Mouse (Mus musculus) left cerebral cortex, adult 9 months (tissue): ENCODE measurements around the gene Tnfaip8l2.
"Not testable (repeated sequence)": the region's sequence is repeated elsewhere in the genome, so short reads cannot be mapped to it uniquely, and the experiment has no call there.

Experiments
- DNase-seq, 2 experiments: peaks; one replicate each; pipeline ENCODE4 v3.0.0; 2022; ENCODE audit warnings: low spot score in 2 of 2

Gene Tnfaip8l2

GRCm38 (mm10) chr3:95159987-95160963 is 18.1 kb upstream of the Tnfaip8l2 start, which contains the start of gene Sema6c:
Gene Sema6c, plus strand, starts transcription at chr3:95160457.
- peak; percentile 62 to 91 for DNase-seq

GRCm38 (mm10) chr3:95159511-95159986 is 17.4 kb upstream of the Tnfaip8l2 start:
- no peak for DNase-seq

DNA sequence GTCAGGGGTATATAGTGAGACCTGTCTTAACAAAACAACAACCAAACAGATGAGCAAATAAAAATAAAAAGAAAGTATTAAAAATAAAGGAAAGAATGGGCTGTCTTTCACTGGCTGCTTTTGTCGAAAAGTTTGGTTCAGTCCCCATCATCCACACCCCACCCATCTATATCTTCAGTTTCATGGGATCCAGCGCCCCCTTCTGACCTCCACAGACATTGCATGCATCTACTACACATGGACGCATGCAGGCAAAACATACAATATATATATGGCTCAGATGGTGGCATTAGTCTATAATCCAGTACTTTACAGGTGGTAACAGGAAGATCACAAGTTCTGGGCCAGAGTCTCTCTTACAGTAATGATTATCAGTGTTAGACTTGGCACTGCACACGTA is 11.7 kb upstream of the Tnfaip8l2 start:
- DNase-seq: no peak

DNA sequence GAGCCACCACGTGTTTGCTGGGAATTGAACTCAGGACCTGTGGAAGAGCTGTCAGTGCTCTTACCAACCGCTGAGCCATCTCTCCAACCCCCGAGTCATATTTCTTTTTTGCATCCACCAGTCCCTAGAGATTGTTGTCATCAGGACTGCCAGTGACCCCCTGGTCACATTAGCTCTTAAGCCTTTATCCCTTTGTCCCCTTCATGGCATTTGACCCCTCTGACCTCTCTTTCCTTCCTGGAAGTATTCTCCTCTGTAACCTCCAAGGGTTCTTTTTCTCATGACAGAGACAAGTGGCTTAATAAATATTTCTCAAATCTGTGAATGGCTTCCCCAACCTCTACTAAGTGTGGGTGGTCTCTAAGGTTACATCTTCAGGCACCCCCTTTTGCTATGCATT is 5.8 kb upstream of the Tnfaip8l2 start:
- no peak for DNase-seq

DNA sequence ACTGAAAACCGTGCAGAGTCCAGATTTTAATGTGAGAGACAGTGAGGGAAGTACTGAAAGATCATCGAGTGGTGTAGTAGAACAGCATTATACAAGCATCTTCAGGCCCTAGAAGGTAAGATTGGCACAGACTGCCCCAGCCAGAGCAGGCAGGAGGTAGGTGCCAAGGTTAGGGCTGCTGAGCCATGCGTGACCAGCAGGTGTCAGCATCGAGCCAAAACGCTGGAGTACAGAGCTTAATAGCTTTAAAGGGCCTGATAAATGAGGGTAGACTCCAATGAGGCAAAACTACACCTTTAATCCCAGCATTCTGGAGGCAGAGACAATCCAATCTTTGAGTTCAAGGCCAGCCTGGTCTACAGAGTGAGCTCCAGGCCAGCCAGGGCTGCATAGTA is 454 bp upstream of the Tnfaip8l2 start:
- peak in 1 of 2 experiments; percentile 89 for DNase-seq

DNA sequence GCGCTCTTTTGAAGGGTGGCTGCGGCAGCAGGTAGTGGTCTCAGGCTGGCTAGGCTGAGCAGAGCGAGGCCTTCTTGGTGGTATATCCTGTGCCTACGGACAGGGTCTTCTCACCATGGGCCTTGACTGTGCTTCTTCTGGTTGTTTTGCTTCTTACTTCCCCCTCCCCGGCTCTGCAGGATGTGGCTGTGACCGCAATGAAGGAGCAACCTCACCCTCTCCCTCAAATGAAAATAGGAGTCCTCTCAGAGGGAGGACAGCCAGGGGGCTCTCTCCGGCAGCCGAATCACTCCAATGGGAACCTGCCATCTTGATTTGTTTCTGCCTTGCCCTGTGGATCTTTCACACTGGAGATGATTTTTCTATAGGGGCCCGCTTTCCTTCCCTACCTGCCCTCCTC is 686 bp downstream of the Tnfaip8l2 start:
- no peak for DNase-seq

DNA sequence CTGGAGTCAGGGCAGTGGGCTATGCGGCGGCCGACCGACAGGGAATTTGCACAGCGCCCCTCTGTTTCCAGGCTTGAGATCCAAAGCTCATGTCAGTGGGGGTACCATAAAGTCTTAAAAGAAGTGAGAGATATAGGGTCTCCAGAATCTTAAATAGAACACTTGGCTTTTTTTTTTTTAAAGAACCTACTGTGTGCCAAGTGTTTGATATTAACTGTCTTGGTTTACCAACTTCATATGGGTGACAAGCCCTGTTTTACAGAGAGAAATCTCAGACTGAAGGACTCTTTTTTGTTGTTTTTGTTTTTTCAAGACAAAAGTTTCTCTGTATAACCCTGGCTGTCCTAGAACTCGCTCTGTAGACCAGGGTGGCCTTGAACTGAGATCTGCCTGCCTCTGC is 1.4 kb downstream of the Tnfaip8l2 start:
- no peak for DNase-seq

DNA sequence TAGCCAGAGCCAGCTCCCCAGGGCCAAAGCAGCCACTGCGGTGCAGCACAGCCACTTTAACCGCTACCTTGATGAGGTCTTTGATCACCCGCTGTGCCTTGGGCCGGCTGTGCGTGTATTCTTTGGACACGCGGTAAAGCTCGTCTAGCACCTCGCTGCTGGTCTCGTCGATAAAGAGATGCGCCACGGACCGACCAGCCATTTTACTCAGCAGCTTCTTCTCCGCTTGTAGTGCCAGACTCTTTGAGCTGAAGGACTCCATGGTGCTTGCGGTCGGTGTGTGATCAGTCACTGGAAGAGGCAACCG is 1.9 kb downstream of the Tnfaip8l2 start:
- no peak for DNase-seq

DNA sequence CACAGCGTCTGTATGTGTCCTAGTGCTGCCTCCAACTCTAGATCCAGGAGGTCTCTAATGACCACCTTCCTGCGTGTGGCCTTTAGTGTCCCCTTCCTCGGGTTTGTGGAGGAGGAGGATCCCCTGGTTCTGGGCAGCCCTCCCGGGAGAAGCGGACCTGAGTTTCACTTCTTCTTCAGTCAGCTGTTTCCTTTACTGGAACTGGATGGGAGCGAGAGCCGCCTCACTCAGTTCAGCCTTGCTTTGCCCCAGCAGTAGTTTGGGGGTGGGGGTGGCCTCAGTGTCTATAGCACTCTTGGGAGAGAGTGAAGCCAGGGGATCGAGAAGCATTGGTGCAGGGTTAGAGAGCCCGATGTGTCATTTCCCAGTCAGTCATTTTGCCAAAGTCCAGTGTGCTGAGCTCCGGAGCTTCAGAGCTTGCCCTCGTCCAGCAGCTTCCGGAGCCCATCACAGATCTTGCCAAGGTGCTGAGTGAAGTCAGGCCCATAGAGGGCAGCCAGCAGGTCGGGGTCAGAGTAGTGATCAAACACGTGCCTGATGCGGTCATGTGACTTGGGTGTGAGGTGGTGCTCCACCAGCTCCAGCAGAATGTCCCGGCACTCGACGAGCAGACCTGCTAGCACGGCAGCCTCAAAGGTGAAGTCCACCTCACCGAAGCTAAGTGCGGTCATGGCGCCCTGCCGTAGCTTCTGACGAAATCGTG is 2.4 kb downstream of the Tnfaip8l2 start:
- DNase-seq: no peak

DNA sequence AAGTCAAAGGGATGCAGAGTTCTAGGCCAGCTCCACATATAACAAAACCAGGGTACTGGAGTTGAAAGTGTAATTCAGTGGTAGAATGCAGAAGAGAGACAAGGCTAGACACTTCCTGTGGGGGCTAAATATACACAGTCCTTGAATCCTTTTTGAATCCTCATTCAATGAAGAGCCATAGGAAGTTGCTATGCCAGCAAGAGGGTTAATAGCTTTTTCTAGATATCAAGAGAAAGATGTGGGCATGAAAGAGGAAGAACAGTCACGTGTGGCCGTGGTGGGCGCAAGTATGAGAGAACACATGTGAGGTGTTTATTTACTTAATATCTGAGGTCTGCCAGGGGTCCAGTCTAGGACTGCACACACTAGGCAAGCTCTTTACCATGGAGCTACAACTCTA is 5.8 kb downstream of the Tnfaip8l2 start:
- DNase-seq: no peak

- DNase-seq: no peak
Observed at GRCm38 (mm10) chr3:95135433-95136052, 6.6 kb downstream of the Tnfaip8l2 start.

DNA sequence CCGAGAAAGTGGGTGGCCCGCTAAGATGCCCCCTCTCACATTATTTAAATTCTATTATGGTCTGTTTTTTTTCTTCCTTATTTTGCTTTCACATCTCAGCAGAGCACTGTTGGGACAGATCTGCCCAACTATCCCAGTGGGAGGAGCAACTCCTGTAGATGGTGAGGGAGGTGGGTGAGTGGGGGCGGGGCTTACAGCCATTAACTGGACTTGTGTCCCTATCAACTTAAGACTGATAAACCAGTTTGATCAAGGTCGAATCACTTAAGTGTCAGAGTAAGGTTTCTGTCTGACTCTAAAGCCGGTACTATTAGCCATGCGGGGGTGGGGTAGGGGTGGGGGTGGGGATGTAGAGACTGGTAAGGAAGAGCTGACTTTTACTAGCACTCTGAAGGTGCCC is 7.1 kb downstream of the Tnfaip8l2 start:
- peak in 1 of 2 experiments; percentile 49 for DNase-seq

- not testable (repeated sequence) for DNase-seq
Observed at GRCm38 (mm10) chr3:95134133-95134532, 8.0 kb downstream of the Tnfaip8l2 start.

DNA sequence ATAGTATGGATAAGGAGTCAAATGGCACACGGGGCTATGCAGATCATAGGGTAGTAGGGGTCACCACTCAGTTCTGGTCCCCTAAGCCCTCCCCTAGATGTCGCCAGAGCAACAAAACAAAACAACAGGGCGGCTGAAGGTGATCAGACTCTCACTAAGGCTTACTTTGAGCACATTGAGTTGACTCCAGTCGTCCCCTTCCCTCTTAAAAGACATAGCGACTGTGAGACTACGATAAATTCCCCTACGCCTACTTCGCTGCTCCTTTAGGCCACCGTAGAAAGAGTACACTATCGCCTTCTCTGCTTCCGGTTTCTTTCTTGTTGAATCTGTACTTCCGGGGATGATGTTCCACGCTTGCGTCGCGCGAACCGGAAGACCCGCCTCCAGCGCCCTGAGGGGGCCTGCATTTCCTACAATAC is 8.5 kb downstream of the Tnfaip8l2 start, which contains the start of the genes Scnm1 and Lysmd1:
Gene Scnm1, minus strand, starts transcription at position 332 of the 422 bp plus-strand sequence.
Gene Lysmd1, plus strand, starts transcription at position 409 of the 422 bp plus-strand sequence.
- DNase-seq: peak; percentile 93 to 95

DNA sequence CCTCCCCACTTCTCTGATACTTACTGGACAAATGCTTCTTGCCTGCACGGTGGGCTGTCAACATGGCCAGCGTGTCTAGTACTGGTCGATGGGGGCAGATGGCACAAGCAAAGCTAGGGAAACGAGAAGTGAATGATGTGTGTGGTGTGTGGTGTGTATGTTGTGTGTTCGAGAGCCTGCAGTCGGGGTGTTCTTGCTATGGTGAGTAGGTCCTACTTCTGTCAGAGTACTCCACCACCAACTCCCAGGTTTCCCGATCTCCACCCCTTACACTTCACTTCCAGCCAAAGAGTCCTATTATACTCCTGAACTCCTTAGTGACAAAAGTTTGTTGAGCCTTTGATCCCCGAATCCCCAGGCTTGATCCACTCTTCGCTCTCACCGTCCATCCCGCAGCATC is 9.0 kb downstream of the Tnfaip8l2 start:
- no peak for DNase-seq

- not testable (repeated sequence) for DNase-seq
Observed at GRCm38 (mm10) chr3:95132389-95132788, 9.8 kb downstream of the Tnfaip8l2 start.

- no peak for DNase-seq
Observed at GRCm38 (mm10) chr3:95130081-95130480, 12.1 kb downstream of the Tnfaip8l2 start.

DNA sequence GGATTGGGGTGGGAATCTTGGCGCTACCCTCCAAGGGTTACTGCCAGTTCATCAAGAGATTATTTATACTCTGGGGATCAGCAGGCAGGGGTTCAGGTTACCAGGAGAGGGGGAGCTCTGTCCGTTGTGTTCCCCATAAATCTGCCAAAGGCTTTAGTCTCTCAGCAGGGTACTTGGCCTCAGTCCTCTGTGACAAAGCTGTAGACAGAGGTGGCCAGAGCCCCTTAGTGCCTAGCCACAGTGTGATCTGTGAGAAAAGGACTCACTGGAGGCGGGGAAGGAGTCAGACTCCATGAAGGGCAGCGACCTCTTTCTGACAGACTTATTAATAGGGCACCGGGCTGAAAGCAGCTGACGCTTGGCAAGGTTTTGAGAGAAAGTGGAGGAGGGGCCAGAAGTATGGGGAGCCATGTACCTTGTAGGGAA is 12.9 kb downstream of the Tnfaip8l2 start:
- DNase-seq: no peak

- no peak for DNase-seq
Observed at GRCm38 (mm10) chr3:95124972-95125371, 17.2 kb downstream of the Tnfaip8l2 start.

- DNase-seq: no peak
Observed at GRCm38 (mm10) chr3:95124246-95124645, 17.9 kb downstream of the Tnfaip8l2 start, which contains the start of gene Tmod4. Gene Tmod4, plus strand, starts transcription at chr3:95124476.

- DNase-seq: no peak
Observed at GRCm38 (mm10) chr3:95121580-95121979, 20.6 kb downstream of the Tnfaip8l2 start.

DNA sequence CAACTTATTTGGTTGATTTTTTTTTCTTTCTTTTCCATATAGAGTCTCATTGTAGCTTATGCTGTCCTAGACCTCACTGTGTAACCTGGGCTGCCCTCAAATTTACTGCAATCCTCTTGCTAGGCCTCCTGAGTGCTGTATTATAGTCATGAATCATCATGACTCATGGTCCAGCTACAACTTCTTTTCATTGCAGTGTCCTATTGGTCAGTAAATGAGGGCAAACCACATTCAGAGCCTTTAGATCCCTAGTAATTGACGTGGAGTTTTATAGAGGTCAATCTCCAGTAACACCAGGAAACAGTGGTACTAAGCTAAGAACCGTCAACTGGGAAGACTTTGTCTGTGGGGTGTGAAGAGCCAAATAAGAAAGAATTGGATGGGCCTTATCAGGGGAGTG is 24.4 kb downstream of the Tnfaip8l2 start:
- DNase-seq: no peak
